20 mouse cellular contexts compared by ENCODE assay signal in genomic region chr11:95896446-95897179, GRCm38 (mm10). TPM values are rescaled to one million over a fixed set of nuclear protein-coding genes. Genes with fewer than 3 reads are reported as not detected.
DNase-seq lines count a peak whose midpoint lies in the region; ATAC-seq and TF ChIP-seq lines count a peak whose summit lies in the region.
"Had no signal": no experiment of that assay in that cellular context is flagged by ENCODE, and none has a peak within 500 bp of the region (broad histone marks: within the 10 kb centered on the region; RNA-seq: fewer than 3 reads in every experiment).

No protein-coding gene starts in this region.

- H3K27ac ChIP-seq in thymus, adult 2 months (ENCODE audit: control insufficient read depth, insufficient read depth, low read length), result peak overlapping the region; percentile 20; the same call in 1 of the 2 replicates
- H3K27ac ChIP-seq: forebrain, embryonic 13.5 days; intestine, embryonic 15.5 days had no signal

- H3K27me3 ChIP-seq in thymus, adult 2 months (ENCODE audit: control insufficient read depth, insufficient read depth, low read length), result no peaks in the 10 kb centered on the region
- peaks cover 17% of the 10 kb centered on the region for H3K27me3 ChIP-seq in megakaryocyte, embryonic 14.5 days (replicated peaks)
- H3K27me3 ChIP-seq: forebrain, embryonic 13.5 days; intestine, embryonic 15.5 days had no signal

- peak overlapping the region; percentile 44 for H3K4me3 ChIP-seq in thymus, adult 2 months (ENCODE audit: control insufficient read depth, insufficient read depth, low read length)
- peak overlapping the region; percentile 85 for H3K4me3 ChIP-seq in megakaryocyte, embryonic 14.5 days (replicated peaks)
- H3K4me3 ChIP-seq: forebrain, embryonic 13.5 days; intestine, embryonic 15.5 days had no signal

- H3K4me1 ChIP-seq in thymus, adult 2 months (replicated peaks; ENCODE audit: control insufficient read depth, insufficient read depth, low read length), result peaks cover 13% of the 10 kb centered on the region
- peaks cover 34% of the 10 kb centered on the region for H3K4me1 ChIP-seq in megakaryocyte, embryonic 14.5 days
- H3K4me1 ChIP-seq: forebrain, embryonic 13.5 days; intestine, embryonic 15.5 days had no signal

- peak; percentile 31 for DNase-seq in thymus, adult 2 months
- no peak for DNase-seq in thymus, adult 18-20 months
- DNase-seq in thymus, postnatal 4 days, result peak; percentile 54
- DNase-seq in layer of hippocampus, postnatal 36 days, result no peak
- DNase-seq in embryo, embryonic 9.5 days (ENCODE audit: extremely low spot score), result no peak
- no peak for DNase-seq in embryo, embryonic 10 days (ENCODE audit: low spot score)
- DNase-seq: cerebellum, adult 11-12 months; heart, postnatal 14 days; lung, postnatal 14 days; retina, postnatal 1 day had no signal

- H3K9me3 ChIP-seq in megakaryocyte, embryonic 14.5 days, result peaks cover 23% of the 10 kb centered on the region
- H3K9me3 ChIP-seq: intestine, embryonic 15.5 days had no signal

- no peaks in the 10 kb centered on the region for H3K36me3 ChIP-seq in thymus, adult 2 months (ENCODE audit: control insufficient read depth, insufficient read depth, low read length)
- peaks cover 14% of the 10 kb centered on the region for H3K36me3 ChIP-seq in megakaryocyte, embryonic 14.5 days (replicated peaks; ENCODE audit: low read length)
- H3K36me3 ChIP-seq: intestine, embryonic 15.5 days had no signal

- no peak for TF ChIP-seq POLR2A in thymus, adult 2 months (IDR thresholded peaks at IDR 0.05; ENCODE audit: control insufficient read depth, extremely low read depth, insufficient read depth, low read length, poor library complexity)

- ATAC-seq in common myeloid progenitor, adult 5-6 weeks (replicated peaks; ENCODE audit: low read depth, poor library complexity, severe bottlenecking), result peak; percentile 83
- ATAC-seq: forebrain, embryonic 13.5 days; intestine, embryonic 15.5 days had no signal

- no peak for TF ChIP-seq CTCF in thymus, adult 2 months (IDR thresholded peaks at IDR 0.05; ENCODE audit: borderline replicate concordance, control insufficient read depth, extremely low read depth, insufficient read depth, low read length, poor library complexity)

- 6% methylated on average over 14 of the region's 14 CpGs for WGBS in thymus, adult 2 months

RNA-seq across cellular contexts. Expression of gene B4galnt2, which starts 18.1 kb away (rescaled TPM):
- not detected in 2 replicates for polyA plus RNA-seq in thymus, adult 2 months (2012; rRNA removed)
- not detected in 2 replicates for total RNA-seq in common myeloid progenitor, adult 5-6 weeks (2017)
- 0.15 and 2.7 TPM in 2 replicates for polyA plus RNA-seq in megakaryocyte, embryonic 14.5 days (2012; ENCODE audit: insufficient read depth, low replicate concordance)
- total RNA-seq in layer of hippocampus, postnatal 36 days (2021), result not detected
- total RNA-seq: adrenal gland, adult 18-20 months; gastrocnemius, postnatal 4 days; heart, postnatal 14 days; layer of hippocampus, adult 18-20 months had no signal
- polyA plus RNA-seq: embryonic facial prominence, embryonic 11.5 days; forebrain, embryonic 13.5 days; limb, embryonic 11.5 days; neural tube, embryonic 11.5 days had no signal

RNA-seq across cellular contexts. Expression of gene Abi3, which starts 54.3 kb away (rescaled TPM):
- 606 and 690 TPM in 2 replicates for polyA plus RNA-seq in thymus, adult 2 months (2012; rRNA removed)
- total RNA-seq in common myeloid progenitor, adult 5-6 weeks (2017), result 5.9 TPM in 2 replicates
- 67.9 and 94.9 TPM in 2 replicates for polyA plus RNA-seq in megakaryocyte, embryonic 14.5 days (2012; ENCODE audit: insufficient read depth, low replicate concordance)
- 1 to 10 TPM; 6.2 to 6.4 TPM for total RNA-seq in layer of hippocampus, postnatal 36 days (2021)

RNA-seq across cellular contexts. Expression of gene Gngt2, which starts 59.6 kb away (rescaled TPM):
- 28.6 and 32.5 TPM in 2 replicates for polyA plus RNA-seq in thymus, adult 2 months (2012; rRNA removed)
- total RNA-seq in common myeloid progenitor, adult 5-6 weeks (2017), result 2.6 and 10.2 TPM in 2 replicates
- 10.2 and 30.7 TPM in 2 replicates for polyA plus RNA-seq in megakaryocyte, embryonic 14.5 days (2012; ENCODE audit: insufficient read depth, low replicate concordance)
- total RNA-seq in layer of hippocampus, postnatal 36 days (2021), result 1 to 10 TPM; 3.1 to 4.7 TPM

Comparison
In these comparisons a context has a peak if more than half of its experiments do, and no peak if none do; other contexts are left out.
1. DNase-seq: peak in thymus, adult 2 months (single experiment) and thymus, postnatal 4 days (single experiment); none in thymus, adult 18-20 months (0 of 2), layer of hippocampus, postnatal 36 days (0 of 2), embryo, embryonic 9.5 days (single experiment) and embryo, embryonic 10 days (single experiment).